Mouse (Mus musculus): Measurements from ENCODE around the gene Ublcp1.

Gene Ublcp1

GRCm38 (mm10) chr11:44422337-44423111 is 47.8 kb downstream of the Ublcp1 start:
- no peak for DNase-seq (ENCODE audit: low spot score in 2 of 2)

- DNase-seq (ENCODE audit: low spot score in 2 of 2), result no peak
Observed at GRCm38 (mm10) chr11:44417403-44417802, 52.9 kb downstream of the Ublcp1 start.

- no peak for DNase-seq (ENCODE audit: low spot score in 2 of 2)
Observed at GRCm38 (mm10) chr11:44414605-44415004, 55.7 kb downstream of the Ublcp1 start.

- DNase-seq (ENCODE audit: low spot score in 2 of 2), result no peak
Observed at GRCm38 (mm10) chr11:44413371-44413770, 56.9 kb downstream of the Ublcp1 start.

- DNase-seq (ENCODE audit: low spot score in 2 of 2), result no peak
Observed at GRCm38 (mm10) chr11:44412276-44412675, 58.0 kb downstream of the Ublcp1 start.

DNA sequence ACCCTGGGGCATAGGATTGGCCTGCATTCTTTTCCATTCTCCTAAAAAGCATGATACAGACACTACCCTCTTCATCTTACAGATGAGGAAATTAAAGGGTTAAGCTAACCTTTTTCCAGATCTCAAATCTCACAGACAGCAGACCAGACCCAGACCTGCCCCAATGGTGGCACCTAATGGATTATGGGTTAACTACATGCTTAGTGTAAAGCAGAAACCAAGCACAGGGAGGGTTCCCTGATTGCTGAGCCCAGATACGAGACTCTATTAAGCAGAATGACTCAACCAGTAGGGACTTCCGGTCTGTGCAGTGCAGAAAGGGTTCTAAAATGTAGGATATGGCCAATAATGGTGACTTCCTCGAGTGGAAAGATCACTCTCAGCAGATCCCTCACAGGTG is 59.9 kb downstream of the Ublcp1 start:
- no peak for DNase-seq (ENCODE audit: low spot score in 2 of 2)

- DNase-seq (ENCODE audit: low spot score in 2 of 2), result no peak
Observed at GRCm38 (mm10) chr11:44408626-44409025, 61.7 kb downstream of the Ublcp1 start.

DNA sequence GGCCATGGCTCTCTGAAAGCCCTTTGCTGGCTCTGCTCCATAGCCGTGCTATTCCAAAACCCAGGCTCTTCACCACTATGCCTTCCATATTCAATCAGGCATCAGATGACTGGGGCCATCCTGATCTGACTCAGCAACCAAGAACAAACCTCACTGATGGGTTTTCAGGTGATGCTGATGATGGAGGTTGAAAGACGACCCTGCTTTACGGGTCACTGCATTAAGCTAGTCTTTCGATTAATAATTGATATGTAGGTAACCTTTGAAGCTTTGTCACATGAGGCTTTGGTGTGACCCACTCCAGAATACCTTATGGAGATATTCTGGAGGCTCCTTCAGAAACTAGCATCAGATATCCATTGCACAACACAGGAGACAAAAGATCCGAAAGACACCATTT is 63.8 kb downstream of the Ublcp1 start:
- no peak for DNase-seq (ENCODE audit: low spot score in 2 of 2)

DNA sequence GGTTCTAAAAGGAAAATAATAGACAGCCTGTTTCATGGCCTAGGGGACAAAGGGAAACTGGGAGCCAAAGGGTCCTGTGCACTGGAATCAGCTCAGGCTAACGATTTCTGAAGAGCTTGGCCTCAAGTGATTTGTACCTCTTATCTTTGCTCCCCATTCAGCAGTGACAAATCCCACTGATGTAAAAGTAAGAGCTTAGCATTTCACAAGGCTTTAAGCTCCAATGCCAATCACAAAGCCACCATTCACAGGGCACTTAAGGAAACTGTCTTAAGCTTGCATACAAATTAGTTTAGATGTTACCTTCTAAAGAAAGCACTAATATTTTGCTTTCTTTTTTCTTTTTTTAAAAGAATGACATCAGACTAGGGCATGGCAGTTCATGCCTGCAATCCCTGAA is 64.3 kb downstream of the Ublcp1 start:
- DNase-seq (ENCODE audit: low spot score in 2 of 2), result no peak

- DNase-seq (ENCODE audit: low spot score in 2 of 2), result no peak
Observed at GRCm38 (mm10) chr11:44405113-44405512, 65.2 kb downstream of the Ublcp1 start.
